Mouse (Mus musculus) CH12.LX (cell line): ENCODE data around the gene Exo5.

Experiments
- CTCF ChIP-seq, 2 experiments: IDR thresholded peaks in 1 of 2; conservative IDR thresholded peaks in 1 of 2; 2 replicates each; pipeline ENCODE4 v1.5.1; 2011 to 2012; ENCODE audit warnings: low read depth in 2 of 2, low read length in 2 of 2, improper control_type of control experiment in 1 of 2, inconsistent platforms in 1 of 2, mild to moderate bottlenecking in 1 of 2, moderate library complexity in 1 of 2
- GABPA ChIP-seq: IDR thresholded peaks from 2 replicates; pipeline ENCODE4 v1.6.1; 2012; ENCODE audit warnings: low read depth, low read length, improper control_type of control experiment, inconsistent platforms; ENCODE audit not compliant: insufficient replicate concordance
- IRF4 ChIP-seq: IDR thresholded peaks from 2 replicates; pipeline ENCODE4 v1.6.1; 2014; ENCODE audit warnings: low read depth, mild to moderate bottlenecking, inconsistent platforms, low read length, improper control_type of control experiment
- MEF2A ChIP-seq: IDR thresholded peaks from 2 replicates; pipeline ENCODE4 v1.6.1; 2014; ENCODE audit warnings: low read depth, mild to moderate bottlenecking, inconsistent platforms, low read length, improper control_type of control experiment, borderline replicate concordance
- NRF1 ChIP-seq: IDR thresholded peaks from 2 replicates; pipeline ENCODE4 v1.6.1; 2014; ENCODE audit warnings: low read depth, mild to moderate bottlenecking, inconsistent platforms, low read length, improper control_type of control experiment, moderate library complexity
- POLR2A ChIP-seq: IDR thresholded peaks from 2 replicates; pipeline ENCODE4 v1.6.1; 2011; ENCODE audit warnings: low read depth, mild to moderate bottlenecking, improper control_type of control experiment, low read length
- POLR2AphosphoS2 ChIP-seq: IDR thresholded peaks from 2 replicates; pipeline ENCODE4 v1.6.1; 2011; ENCODE audit warnings: low read depth, low read length, improper control_type of control experiment

DNA sequence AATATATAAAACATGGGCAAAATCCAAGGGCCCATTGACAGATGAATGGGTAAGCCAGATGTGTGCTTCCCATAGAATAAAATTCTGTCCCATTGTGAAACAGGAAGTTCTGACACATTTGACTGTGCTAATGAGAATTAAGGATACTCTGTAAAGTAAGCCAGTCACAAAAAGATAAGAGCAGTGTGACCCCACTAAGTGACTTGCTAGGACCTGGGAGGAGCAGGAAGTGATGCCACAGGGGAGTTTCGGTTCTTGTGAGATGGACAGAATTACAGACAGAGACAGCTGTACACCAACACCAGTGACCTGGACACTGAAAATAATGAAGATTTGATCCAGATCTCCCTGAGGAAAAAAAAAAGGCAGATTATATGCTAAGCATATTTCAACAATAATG, 11.0 kb downstream of the Exo5 start:
- TF ChIP-seq POLR2AphosphoS2, result no peak
- peak; percentile 77 for TF ChIP-seq IRF4
- no peak for TF ChIP-seq NRF1
- no peak for TF ChIP-seq MEF2A
- TF ChIP-seq GABPA, result no peak
- no peak for TF ChIP-seq CTCF (conservative IDR thresholded peaks at IDR 0.05 in 1 of 2, IDR thresholded peaks at IDR 0.05 in 1 of 2; ENCODE audit: low read depth in 2 of 2, low read length in 2 of 2)
- no peak for TF ChIP-seq POLR2A
